Mouse (Mus musculus): ENCODE measurements around the gene Il17rd.

GRCm38 (mm10) chr14:27050043-27050442 lies 11.3 kb downstream of the Il17rd start:
- TF ChIP-seq POLR2A (IDR thresholded peaks at IDR 0.05; ENCODE audit: borderline replicate concordance, control insufficient read depth, low read depth, low read length) (no peak), CTCF (IDR thresholded peaks at IDR 0.05; ENCODE audit: control insufficient read depth, insufficient read depth, low read length) (no peak)

Measured in bone marrow, adult 2 months (tissue).